Mouse (Mus musculus): ENCODE data around the gene Jph4. TPM values are rescaled to one million over a fixed set of nuclear protein-coding genes. Genes with fewer than 3 reads are reported as not detected.

Jph4 gene
- total and polyA plus RNA-seq, 3 experiments, result 0.23 to 0.25 TPM; not detected in 1

- H3K36me3 ChIP-seq (ENCODE audit: control insufficient read depth, insufficient read depth, low read length), result no peaks in the 10 kb centered on the region
- H3K4me1 ChIP-seq (ENCODE audit: control insufficient read depth, insufficient read depth, low read length), result no peaks in the 10 kb centered on the region
- no peak for DNase-seq
- WGBS, result 74% methylated on average over 5 of the region's 5 CpGs
- TF ChIP-seq EP300 (IDR thresholded peaks at IDR 0.05; ENCODE audit: insufficient read depth, low read depth, low read length) (no peak), CTCF (IDR thresholded peaks at IDR 0.05) (no peak), POLR2A (IDR thresholded peaks at IDR 0.05; ENCODE audit: insufficient read depth, low read depth, low read length) (no peak)
- no peak overlapping the region for H3K27ac ChIP-seq
- no peak overlapping the region for H3K4me3 ChIP-seq
- H3K79me2 ChIP-seq (replicated peaks; ENCODE audit: control insufficient read depth, insufficient read depth, low read length), result no peaks in the 10 kb centered on the region
- no peak overlapping the region for H3K9ac ChIP-seq (ENCODE audit: low read depth, low read length)
- intact Hi-C loops (cut with DNase I), result no loop called here
- peaks cover 2% of the 10 kb centered on the region; the same call in 1 of the 2 replicates for H3K27me3 ChIP-seq (ENCODE audit: control insufficient read depth, insufficient read depth, low read length)
These were observed 56.8 kb downstream of the Jph4 start for GRCm38 (mm10) chr14:55059931-55060330.

- Histone ChIP-seq H3K4me3 (no peak overlapping the region), H3K9ac (ENCODE audit: low read depth, low read length) (no peak overlapping the region), H3K79me2 (replicated peaks; ENCODE audit: control insufficient read depth, insufficient read depth, low read length) (no peaks in the 10 kb centered on the region), H3K4me1 (ENCODE audit: control insufficient read depth, insufficient read depth, low read length) (no peaks in the 10 kb centered on the region), H3K27ac (no peak overlapping the region), H3K36me3 (ENCODE audit: control insufficient read depth, insufficient read depth, low read length) (no peaks in the 10 kb centered on the region), H3K27me3 (ENCODE audit: control insufficient read depth, insufficient read depth, low read length) (peaks cover 2% of the 10 kb centered on the region; the same call in 1 of the 2 replicates)
- no peak for DNase-seq
- WGBS, result 70% methylated on average over 1 of the region's 1 CpGs
- TF ChIP-seq POLR2A (IDR thresholded peaks at IDR 0.05; ENCODE audit: insufficient read depth, low read depth, low read length) (no peak), CTCF (IDR thresholded peaks at IDR 0.05) (no peak), EP300 (IDR thresholded peaks at IDR 0.05; ENCODE audit: insufficient read depth, low read depth, low read length) (no peak)
- intact Hi-C loops (cut with DNase I), result no loop called here
These were observed 57.7 kb downstream of the Jph4 start for GRCm38 (mm10) chr14:55059009-55059408.

Other genes with a start within 250 kb of the Jph4 start
- 1 to 10 TPM; 4.1 to 7.2 TPM for gene Homez, start 246.0 kb downstream of the Jph4 start, total RNA-seq (2021)
- 2.6 and 3.1 TPM in 2 replicates for gene Homez, start 246.0 kb downstream of the Jph4 start, polyA plus RNA-seq (2012; rRNA removed)
- gene Ppp1r3e, start 239.4 kb downstream of the Jph4 start, total RNA-seq (2021), result 1 to 10 TPM; 2.8 to 3.4 TPM
- gene Ppp1r3e, start 239.4 kb downstream of the Jph4 start, polyA plus RNA-seq (2012; rRNA removed), result 4.8 and 4.9 TPM in 2 replicates
- 10 to 100 TPM; 42.4 to 45.0 TPM for gene Bcl2l2, start 233.6 kb downstream of the Jph4 start, total RNA-seq (2021)
- gene Bcl2l2, start 233.6 kb downstream of the Jph4 start, polyA plus RNA-seq (2012; rRNA removed), result 29.2 and 44.4 TPM in 2 replicates
- 1 to 10 TPM; 3.2 to 6.1 TPM for gene Gm20521, start 233.5 kb downstream of the Jph4 start, total RNA-seq (2021)
- not detected in 2 replicates for gene Gm20521, start 233.5 kb downstream of the Jph4 start, polyA plus RNA-seq (2012; rRNA removed)
- 10 to 100 TPM; 51.4 to 52.2 TPM for gene Pabpn1, start 224.4 kb downstream of the Jph4 start, total RNA-seq (2021)
- 66.2 and 91.7 TPM in 2 replicates for gene Pabpn1, start 224.4 kb downstream of the Jph4 start, polyA plus RNA-seq (2012; rRNA removed)
- 1 to 10 TPM; 1.7 to 2.3 TPM for gene Slc22a17, start 203.8 kb downstream of the Jph4 start, total RNA-seq (2021)
- 13.0 and 13.8 TPM in 2 replicates for gene Slc22a17, start 203.8 kb downstream of the Jph4 start, polyA plus RNA-seq (2012; rRNA removed)
- 1 to 10 TPM; 1.9 to 3.0 TPM for gene Efs, start 190.8 kb downstream of the Jph4 start, total RNA-seq (2021)
- gene Efs, start 190.8 kb downstream of the Jph4 start, polyA plus RNA-seq (2012; rRNA removed), result 5.1 and 5.4 TPM in 2 replicates
- gene Il25, start 184.2 kb downstream of the Jph4 start, total RNA-seq (2021), result not detected
- not detected in 2 replicates for gene Il25, start 184.2 kb downstream of the Jph4 start, polyA plus RNA-seq (2012; rRNA removed)
- gene Cmtm5, start 180.7 kb downstream of the Jph4 start, total RNA-seq (2021), result under 1 TPM in 1 of 2 experiments, not detected in 1; 0.30 TPM
- gene Cmtm5, start 180.7 kb downstream of the Jph4 start, polyA plus RNA-seq (2012; rRNA removed), result 1.8 and 2.9 TPM in 2 replicates
- gene Myh6, start 150.0 kb downstream of the Jph4 start, total RNA-seq (2021), result over 10,000 TPM; 19,033 to 21,149 TPM
- 6,249 and 7,266 TPM in 2 replicates for gene Myh6, start 150.0 kb downstream of the Jph4 start, polyA plus RNA-seq (2012; rRNA removed)
- not detected for gene Gm17428, start 140.0 kb downstream of the Jph4 start, total RNA-seq (2021)
- not detected in 2 replicates for gene Gm17428, start 140.0 kb downstream of the Jph4 start, polyA plus RNA-seq (2012; rRNA removed)
- 1,000 to 10,000 TPM; 1,935 to 2,240 TPM for gene Myh7, start 122.3 kb downstream of the Jph4 start, total RNA-seq (2021)
- 19.8 and 29.5 TPM in 2 replicates for gene Myh7, start 122.3 kb downstream of the Jph4 start, polyA plus RNA-seq (2012; rRNA removed)
- gene Ngdn, start 101.5 kb downstream of the Jph4 start, total RNA-seq (2021), result 10 to 100 TPM; 25.9 to 28.9 TPM
- 10.1 and 19.6 TPM in 2 replicates for gene Ngdn, start 101.5 kb downstream of the Jph4 start, polyA plus RNA-seq (2012; rRNA removed)
- 1 to 10 TPM; 3.9 to 4.1 TPM for gene Zfhx2, start 24.6 kb downstream of the Jph4 start, total RNA-seq (2021)
- 1.1 and 1.3 TPM in 2 replicates for gene Zfhx2, start 24.6 kb downstream of the Jph4 start, polyA plus RNA-seq (2012; rRNA removed)
- 10 to 100 TPM; 10.7 to 13.4 TPM for gene Thtpa, start 22.2 kb downstream of the Jph4 start, total RNA-seq (2021)
- gene Thtpa, start 22.2 kb downstream of the Jph4 start, polyA plus RNA-seq (2012; rRNA removed), result 8.2 and 9.7 TPM in 2 replicates
- gene Ap1g2, start 10.3 kb downstream of the Jph4 start, total RNA-seq (2021), result 1 to 10 TPM; 5.3 to 5.6 TPM
- 8.2 and 10.2 TPM in 2 replicates for gene Ap1g2, start 10.3 kb downstream of the Jph4 start, polyA plus RNA-seq (2012; rRNA removed)
- gene Dhrs2, start 105.1 kb upstream of the Jph4 start, total RNA-seq (2021), result not detected
- 0.27 TPM in 1 of 2 replicates, not detected in the other for gene Dhrs2, start 105.1 kb upstream of the Jph4 start, polyA plus RNA-seq (2012; rRNA removed)